Mouse (Mus musculus) heart, embryonic 12.5 days (tissue): ENCODE measurements around the gene Slc9a2. TPM values are rescaled to one million over a fixed set of nuclear protein-coding genes. Genes with fewer than 3 reads are reported as not detected.

Experiments
- ATAC-seq: fragments of 200-750 bp; cut with Nextera tagmentation; 2 replicates; pipeline ENCODE4 v1.8.0; 2017; ENCODE audit warnings: moderate TSS enrichment, moderate library complexity; ENCODE audit not compliant: insufficient number of reproducible peaks, low FRiP score
- H3K27ac ChIP-seq: fragments of 300-500 bp; sonication (generic); 2 replicates; pipeline ENCODE4 v1.5.1; 2016; ENCODE audit warnings: mild to moderate bottlenecking, moderate library complexity; ENCODE audit not compliant: poor library complexity, severe bottlenecking
- H3K27me3 ChIP-seq: fragments of 300-500 bp; sonication (generic); replicated peaks from 2 replicates; pipeline ENCODE4 v1.6.1; 2016; ENCODE audit warnings: mild to moderate bottlenecking, moderate library complexity
- H3K36me3 ChIP-seq: fragments of 300-500 bp; sonication (generic); 2 replicates; pipeline ENCODE4 v1.6.1; 2016; ENCODE audit warnings: mild to moderate bottlenecking, moderate library complexity
- H3K4me1 ChIP-seq: fragments of 300-500 bp; sonication (generic); replicated peaks from 2 replicates; pipeline ENCODE4 v1.6.1; 2016; ENCODE audit warnings: mild to moderate bottlenecking
- H3K4me2 ChIP-seq: fragments of 300-500 bp; sonication (generic); 2 replicates; pipeline ENCODE4 v1.6.1; 2016; ENCODE audit warnings: mild to moderate bottlenecking, moderate library complexity
- H3K4me3 ChIP-seq: fragments of 300-500 bp; sonication (generic); 2 replicates; pipeline ENCODE4 v1.5.1; 2016; ENCODE audit warnings: mild to moderate bottlenecking
- H3K9ac ChIP-seq: fragments of 300-500 bp; sonication (generic); 2 replicates; pipeline ENCODE4 v1.6.1; 2016; ENCODE audit warnings: mild to moderate bottlenecking, moderate library complexity
- H3K9me3 ChIP-seq: fragments of 300-500 bp; sonication (generic); replicated peaks from 2 replicates; pipeline ENCODE4 v1.6.1; 2016; ENCODE audit warnings: mild to moderate bottlenecking, moderate library complexity
- WGBS: fragments of 180-500 bp; shearing (Covaris S2); methylation state at CpG from one replicate; pipeline ENCODE4 v1.1.7; 2016; 5-methylcytosine and 5-hydroxymethylcytosine counted together
- polyA plus RNA-seq: library from polyadenylated mRNA; unstranded; fragments of >200 nt; fragmentation: Nextera tagmentation; extraction: Ambion mirVana; gene quantifications from 2 replicates; pipeline ENCODE4 v1.2.1, GENCODE M21; 2016

Slc9a2 gene
- 0.04 and 0.05 TPM in 2 replicates for polyA plus RNA-seq

- no peak for ATAC-seq
Observed at GRCm38 (mm10) chr1:40680067-40680867, at the start of gene Slc9a2. TSS of gene Slc9a2 (plus strand) at chr1:40680574.

DNA sequence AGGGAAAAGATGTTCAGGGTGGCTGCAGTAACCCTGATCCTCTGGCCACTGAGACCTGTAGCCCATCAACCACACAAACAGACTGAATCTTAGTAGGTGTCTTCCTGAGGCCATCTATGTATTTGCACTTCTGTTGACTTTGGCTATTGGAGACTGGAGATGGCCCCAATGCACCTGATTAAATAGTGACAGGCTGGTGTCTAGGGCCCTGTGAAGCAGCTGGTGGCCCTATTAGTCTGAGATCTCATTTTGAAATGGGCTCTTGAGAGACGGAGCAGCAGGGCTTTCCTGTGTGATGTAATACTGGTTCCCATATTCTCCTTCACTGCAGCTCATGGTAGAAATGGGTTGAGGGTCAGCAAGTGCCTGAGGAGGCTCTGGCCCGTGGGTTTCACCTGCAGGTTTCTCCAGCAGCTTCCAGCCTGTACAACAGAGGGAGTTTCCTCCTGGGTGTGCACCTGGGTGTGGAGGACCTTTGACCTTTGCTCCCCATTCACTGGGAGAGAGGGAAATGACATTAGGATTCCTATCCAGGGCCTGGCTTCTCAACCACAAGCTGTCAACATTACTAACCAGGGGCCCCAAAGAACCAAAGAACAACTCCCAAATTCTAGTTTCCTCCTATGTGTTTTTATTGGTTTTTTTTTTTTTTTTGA is 47.8 kb upstream of the Slc9a2 start:
- Histone ChIP-seq H3K4me2 (no peak overlapping the region), H3K9ac (no peak overlapping the region), H3K9me3 (no peaks in the 10 kb centered on the region), H3K4me1 (no peaks in the 10 kb centered on the region), H3K4me3 (no peak overlapping the region), H3K27me3 (0 out of 2 replicates have a peak, but pooled peaks cover 5% of the 10 kb centered on the region), H3K36me3 (no peaks in the 10 kb centered on the region), H3K27ac (no peak overlapping the region)
- 58% methylated on average over 2 of the region's 2 CpGs for WGBS
- ATAC-seq: no peak

More at GRCm38 (mm10) chr1:40680067-40680867, at the start of gene Slc9a2:
- H3K27me3 ChIP-seq: peaks cover 70% of the 10 kb centered on the region
- 2% methylated on average over 25 of the region's 25 CpGs for WGBS
- H3K9ac ChIP-seq: peak within 1 kb of the TSS; percentile 59
- no peaks in the 10 kb centered on the region for H3K9me3 ChIP-seq
- peaks cover 8% of the 10 kb centered on the region for H3K4me1 ChIP-seq
- H3K4me3 ChIP-seq: peak within 1 kb of the TSS; percentile 73
- H3K27ac ChIP-seq: no peak within 1 kb of the TSS
- H3K4me2 ChIP-seq: peak within 1 kb of the TSS; percentile 99
- no peaks in the 10 kb centered on the region for H3K36me3 ChIP-seq

GRCm38 (mm10) chr1:40634608-40635007 is 45.8 kb upstream of the Slc9a2 start:
- H3K36me3 ChIP-seq: no peaks in the 10 kb centered on the region
- H3K4me1 ChIP-seq: no peaks in the 10 kb centered on the region
- ATAC-seq: no peak
- no peaks in the 10 kb centered on the region for H3K27me3 ChIP-seq
- no peak overlapping the region for H3K4me3 ChIP-seq
- H3K4me2 ChIP-seq: no peak overlapping the region
- H3K27ac ChIP-seq: no peak overlapping the region
- 60% methylated on average over 4 of the region's 4 CpGs for WGBS
- no peaks in the 10 kb centered on the region for H3K9me3 ChIP-seq
- no peak overlapping the region for H3K9ac ChIP-seq

DNA sequence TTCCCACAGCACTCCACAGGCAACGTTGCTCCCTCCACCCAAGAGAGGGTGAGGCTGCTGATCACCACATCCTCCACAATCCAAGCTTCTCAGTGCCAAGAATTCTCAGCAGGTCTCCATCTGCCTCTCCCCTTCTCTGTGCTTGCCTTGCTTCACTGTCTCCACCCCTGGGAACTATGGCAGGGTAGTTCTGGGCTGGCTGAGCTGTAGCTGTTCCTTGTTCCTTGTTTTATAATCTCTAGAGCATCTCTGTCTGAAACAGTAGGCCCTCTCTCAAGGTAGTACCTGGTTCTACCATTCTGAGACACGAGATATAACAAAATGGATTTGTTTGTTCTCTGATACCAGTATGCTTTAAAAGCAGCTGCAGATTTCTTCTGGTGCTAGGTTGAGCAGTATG is 32.1 kb upstream of the Slc9a2 start:
- H3K9ac ChIP-seq: no peak overlapping the region
- no peaks in the 10 kb centered on the region for H3K27me3 ChIP-seq
- H3K4me2 ChIP-seq: no peak overlapping the region
- no peaks in the 10 kb centered on the region for H3K9me3 ChIP-seq
- 63% methylated on average over 2 of the region's 2 CpGs for WGBS
- ATAC-seq: no peak
- no peak overlapping the region for H3K4me3 ChIP-seq
- H3K4me1 ChIP-seq: no peaks in the 10 kb centered on the region
- no peak overlapping the region for H3K27ac ChIP-seq
- no peaks in the 10 kb centered on the region for H3K36me3 ChIP-seq

- no peaks in the 10 kb centered on the region for H3K27me3 ChIP-seq
Observed at GRCm38 (mm10) chr1:40650803-40651497, 29.4 kb upstream of the Slc9a2 start.

DNA sequence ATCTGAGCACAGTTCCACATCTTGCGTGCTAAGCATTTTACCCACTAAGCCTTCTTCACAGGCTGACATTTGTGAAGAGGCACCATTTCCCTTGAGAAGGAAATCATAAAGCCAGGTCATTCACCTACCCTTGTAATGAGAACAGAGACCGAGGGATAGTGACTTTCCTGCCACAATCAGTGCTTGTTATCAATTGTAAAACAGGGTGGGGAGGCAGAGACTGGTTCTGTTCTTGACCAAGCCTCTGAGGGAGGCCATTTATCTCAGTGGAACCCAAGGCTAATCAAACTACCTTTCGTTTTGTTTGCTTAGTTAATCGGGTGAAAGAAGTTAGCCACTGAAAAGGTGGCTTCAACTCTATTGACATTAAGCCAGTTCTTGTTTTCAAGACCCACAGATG is 23.3 kb upstream of the Slc9a2 start:
- Histone ChIP-seq H3K36me3 (no peaks in the 10 kb centered on the region), H3K4me2 (no peak overlapping the region), H3K9me3 (no peaks in the 10 kb centered on the region), H3K27me3 (no peaks in the 10 kb centered on the region), H3K4me3 (no peak overlapping the region), H3K4me1 (peaks cover 20% of the 10 kb centered on the region), H3K9ac (no peak overlapping the region), H3K27ac (no peak overlapping the region)
- ATAC-seq: no peak
- 53% methylated on average over 4 of the region's 4 CpGs for WGBS

More at GRCm38 (mm10) chr1:40650803-40651497, 29.4 kb upstream of the Slc9a2 start:
- no peak for ATAC-seq
- Histone ChIP-seq H3K27ac (no peak overlapping the region), H3K4me1 (no peaks in the 10 kb centered on the region), H3K36me3 (no peaks in the 10 kb centered on the region), H3K4me3 (no peak overlapping the region), H3K9me3 (no peaks in the 10 kb centered on the region), H3K4me2 (no peak overlapping the region), H3K9ac (no peak overlapping the region)
- 53% methylated on average over 6 of the region's 6 CpGs for WGBS

- Histone ChIP-seq H3K9ac (no peak overlapping the region), H3K27me3 (no peaks in the 10 kb centered on the region; the same call in 1 of the 2 replicates), H3K4me2 (no peak overlapping the region), H3K27ac (no peak overlapping the region), H3K4me1 (peaks cover 20% of the 10 kb centered on the region), H3K9me3 (no peaks in the 10 kb centered on the region), H3K4me3 (no peak overlapping the region), H3K36me3 (no peaks in the 10 kb centered on the region)
- ATAC-seq: no peak
- 53% methylated on average over 8 of the region's 8 CpGs for WGBS
Observed at GRCm38 (mm10) chr1:40657978-40658496, 22.3 kb upstream of the Slc9a2 start.

DNA sequence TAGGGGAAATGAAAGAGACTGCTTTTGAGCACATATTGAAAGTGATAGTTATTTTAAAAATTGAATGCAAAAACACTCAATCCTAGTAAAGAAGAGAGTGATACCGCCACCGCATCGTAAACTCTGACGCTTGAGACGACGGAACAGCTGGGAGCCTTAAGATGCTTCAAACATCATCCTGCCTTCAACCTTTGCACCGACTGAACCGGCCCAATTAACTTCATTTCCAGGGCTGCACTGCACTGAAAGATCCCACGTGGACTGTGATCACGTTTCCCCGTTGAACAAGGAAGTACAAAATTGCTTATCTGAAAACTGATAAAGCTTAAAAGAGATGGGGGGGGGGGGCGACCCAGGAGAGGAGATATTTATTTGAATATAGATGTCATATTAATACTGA is 21.4 kb upstream of the Slc9a2 start:
- 61% methylated on average over 12 of the region's 12 CpGs for WGBS
- no peak overlapping the region for H3K9ac ChIP-seq
- no peak overlapping the region for H3K27ac ChIP-seq
- H3K27me3 ChIP-seq: no peaks in the 10 kb centered on the region; the same call in 1 of the 2 replicates
- H3K36me3 ChIP-seq: no peaks in the 10 kb centered on the region
- H3K9me3 ChIP-seq: no peaks in the 10 kb centered on the region
- no peak overlapping the region for H3K4me3 ChIP-seq
- ATAC-seq: no peak
- H3K4me1 ChIP-seq: peaks cover 20% of the 10 kb centered on the region
- H3K4me2 ChIP-seq: no peak overlapping the region

DNA sequence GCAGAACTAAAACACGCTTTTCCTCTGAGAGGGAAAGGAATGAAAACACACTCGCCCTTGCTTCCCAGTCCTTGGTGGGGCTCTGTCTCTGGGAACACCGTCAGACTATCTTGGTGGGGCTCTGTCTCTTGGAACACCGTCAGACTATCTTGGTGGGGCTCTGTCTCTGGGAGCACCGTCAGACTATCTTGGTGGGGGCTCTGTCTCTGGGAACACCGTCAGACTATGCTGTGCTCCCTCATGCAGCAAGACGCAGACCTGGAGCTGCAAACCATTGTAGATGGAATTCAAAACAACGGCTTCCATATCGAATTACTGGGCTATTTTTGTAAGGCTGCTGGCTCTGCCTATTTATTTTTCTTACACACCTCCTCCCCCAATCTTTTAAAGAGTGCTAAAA is 20.9 kb upstream of the Slc9a2 start:
- Histone ChIP-seq H3K4me3 (no peak overlapping the region), H3K36me3 (no peaks in the 10 kb centered on the region), H3K27me3 (no peaks in the 10 kb centered on the region; the same call in 1 of the 2 replicates), H3K4me1 (peaks cover 20% of the 10 kb centered on the region), H3K27ac (no peak overlapping the region), H3K9me3 (no peaks in the 10 kb centered on the region), H3K4me2 (0 out of 2 replicates have a peak overlapping the region, but pooled peaks have one; percentile 28), H3K9ac (no peak overlapping the region)
- no peak for ATAC-seq
- 37% methylated on average over 9 of the region's 9 CpGs for WGBS

DNA sequence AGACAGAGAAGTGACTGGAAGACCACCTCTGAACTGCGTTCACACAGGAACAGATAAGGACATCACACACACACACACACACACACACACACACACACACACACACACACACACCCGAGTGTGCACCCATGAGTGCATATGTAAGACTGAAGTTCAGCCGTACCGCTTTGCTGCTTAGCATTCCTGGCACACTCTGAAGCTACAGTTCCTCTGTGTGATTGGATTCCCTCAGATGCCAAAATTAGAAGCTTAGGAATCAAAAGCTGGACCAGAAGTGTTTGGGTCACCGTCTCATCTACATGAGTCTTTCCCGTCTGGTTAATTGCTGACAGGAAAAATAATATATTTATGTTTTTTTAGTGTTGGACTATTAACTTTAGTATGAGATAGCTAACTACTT is 19.5 kb upstream of the Slc9a2 start:
- no peak overlapping the region for H3K4me2 ChIP-seq
- H3K4me1 ChIP-seq: peaks cover 20% of the 10 kb centered on the region
- no peak overlapping the region for H3K27ac ChIP-seq
- WGBS: 48% methylated on average over 6 of the region's 6 CpGs
- H3K4me3 ChIP-seq: no peak overlapping the region
- H3K9ac ChIP-seq: no peak overlapping the region
- no peaks in the 10 kb centered on the region for H3K36me3 ChIP-seq
- ATAC-seq: no peak
- H3K27me3 ChIP-seq: peaks cover 5% of the 10 kb centered on the region
- no peaks in the 10 kb centered on the region for H3K9me3 ChIP-seq
